19 mouse cellular contexts compared by ENCODE assay signal in genomic region chr13:3805638-3806037, GRCm38 (mm10). TPM values are rescaled to one million over a fixed set of nuclear protein-coding genes. Genes with fewer than 3 reads are reported as not detected.
A peak's percentile ranks its signal among the peaks of the same experiment; 100 is the strongest.
DNase-seq lines count a peak whose midpoint lies in the region; ATAC-seq lines count a peak whose summit lies in the region.
"Had no signal": no experiment of that assay in that cellular context is flagged by ENCODE, and none has a peak within 500 bp of the region (broad histone marks: within the 10 kb centered on the region; RNA-seq: fewer than 3 reads in every experiment).

No protein-coding gene starts in this region.

- no peaks in the 10 kb centered on the region for H3K36me3 ChIP-seq in heart, embryonic 13.5 days
- H3K36me3 ChIP-seq in stomach, embryonic 14.5 days (ENCODE audit: control insufficient read depth, insufficient read depth, low read length): no peaks in the 10 kb centered on the region
- H3K36me3 ChIP-seq: embryonic facial prominence, embryonic 13.5 days; hindbrain, embryonic 10.5 days; liver, embryonic 12.5 days; midbrain, embryonic 10.5 days; stomach, embryonic 15.5 days had no signal

- no peak overlapping the region for H3K4me2 ChIP-seq in heart, embryonic 13.5 days
- H3K4me2 ChIP-seq in stomach, embryonic 14.5 days (replicated peaks; ENCODE audit: low read depth, low read length): no peak overlapping the region
- H3K4me2 ChIP-seq: embryonic facial prominence, embryonic 13.5 days; liver, embryonic 12.5 days; stomach, embryonic 15.5 days had no signal

- no peak overlapping the region for H3K9ac ChIP-seq in heart, embryonic 13.5 days
- H3K9ac ChIP-seq in stomach, embryonic 14.5 days (replicated peaks; ENCODE audit: low read depth, low read length): no peak overlapping the region
- H3K9ac ChIP-seq: embryonic facial prominence, embryonic 13.5 days; liver, embryonic 12.5 days; stomach, embryonic 15.5 days had no signal

- no peak for DNase-seq in heart, adult 9 months (ENCODE audit: low spot score in 2 of 2)
- peak; percentile 12 to 43 for DNase-seq in lung, adult 18-20 months
- DNase-seq in lung, postnatal 14 days: no peak
- peak; percentile 21 for DNase-seq in lung, postnatal 10 days
- DNase-seq in gastrocnemius, adult 18-20 months (ENCODE audit: low spot score): no peak
- DNase-seq in adrenal gland, adult (ENCODE audit: inconsistent age in 2 of 2, low spot score in 1 of 2): no peak
- DNase-seq: cerebellum, postnatal 36 days; gastrocnemius, postnatal 36 days; layer of hippocampus, postnatal 36 days; retina, postnatal 1 day had no signal

- no peaks in the 10 kb centered on the region for H3K27me3 ChIP-seq in heart, embryonic 13.5 days (replicated peaks)
- H3K27me3 ChIP-seq in stomach, embryonic 14.5 days (ENCODE audit: control insufficient read depth, insufficient read depth, low read length): no peaks in the 10 kb centered on the region
- H3K27me3 ChIP-seq: embryonic facial prominence, embryonic 13.5 days; liver, embryonic 12.5 days; stomach, embryonic 15.5 days had no signal

- H3K4me1 ChIP-seq in heart, embryonic 13.5 days: peaks cover 16% of the 10 kb centered on the region
- 0 out of 2 replicates have a peak, but pooled peaks cover 8% of the 10 kb centered on the region for H3K4me1 ChIP-seq in stomach, embryonic 14.5 days (ENCODE audit: control insufficient read depth, insufficient read depth, low read length)
- H3K4me1 ChIP-seq: hindbrain, embryonic 10.5 days; midbrain, embryonic 10.5 days; stomach, embryonic 15.5 days had no signal

- 57% methylated on average over 5 of the region's 5 CpGs for WGBS in heart, embryonic 13.5 days
- WGBS in stomach, embryonic 14.5 days: 74% methylated on average over 5 of the region's 5 CpGs

- peak overlapping the region; percentile 50; the same call in 1 of the 2 replicates for H3K27ac ChIP-seq in heart, embryonic 13.5 days (replicated peaks)
- H3K27ac ChIP-seq in stomach, embryonic 14.5 days (ENCODE audit: low read length): 0 out of 2 replicates have a peak overlapping the region, but pooled peaks have one; percentile 24
- H3K27ac ChIP-seq: embryonic facial prominence, embryonic 13.5 days; hindbrain, embryonic 10.5 days; liver, embryonic 12.5 days; midbrain, embryonic 10.5 days; stomach, embryonic 15.5 days had no signal

- no peak for ATAC-seq in heart, embryonic 13.5 days (ENCODE audit: extremely low read depth, insufficient number of reproducible peaks, low FRiP score, low TSS enrichment)
- ATAC-seq in stomach, embryonic 14.5 days (ENCODE audit: insufficient number of reproducible peaks, insufficient read depth, low FRiP score, low read depth): no peak
- ATAC-seq: liver, embryonic 12.5 days had no signal

- H3K9me3 ChIP-seq in heart, embryonic 13.5 days: no peaks in the 10 kb centered on the region
- no peaks in the 10 kb centered on the region for H3K9me3 ChIP-seq in stomach, embryonic 14.5 days (ENCODE audit: control insufficient read depth, low read depth, low read length)
- H3K9me3 ChIP-seq: embryonic facial prominence, embryonic 13.5 days; liver, embryonic 12.5 days; midbrain, embryonic 10.5 days; stomach, embryonic 15.5 days had no signal

- H3K4me3 ChIP-seq in heart, embryonic 13.5 days: no peak overlapping the region
- H3K4me3 ChIP-seq in stomach, embryonic 14.5 days (ENCODE audit: low read depth, low read length): no peak overlapping the region
- H3K4me3 ChIP-seq: embryonic facial prominence, embryonic 13.5 days; hindbrain, embryonic 10.5 days; liver, embryonic 12.5 days; midbrain, embryonic 10.5 days; stomach, embryonic 15.5 days had no signal

RNA-seq across cellular contexts. Expression of gene Calml3, which starts 1.5 kb away (rescaled TPM):
- polyA plus RNA-seq in heart, embryonic 13.5 days (2015; fragmentation: Nextera tagmentation; extraction: Ambion mirVana): not detected in 2 replicates
- polyA plus RNA-seq in stomach, embryonic 14.5 days (2014; fragmentation: Nextera tagmentation; extraction: Ambion mirVana): 2.0 and 5.0 TPM in 2 replicates
- not detected for total RNA-seq in gastrocnemius, adult 18-20 months (2021)
- total RNA-seq: gastrocnemius, postnatal 36 days; layer of hippocampus, postnatal 36 days; left cerebral cortex, postnatal 36 days had no signal
- polyA plus RNA-seq: liver, embryonic 12.5 days; midbrain, embryonic 10.5 days had no signal

RNA-seq across cellular contexts. Expression of gene Calm4, which starts 31.9 kb away (rescaled TPM):
- polyA plus RNA-seq in heart, embryonic 13.5 days (2015; fragmentation: Nextera tagmentation; extraction: Ambion mirVana): not detected in 2 replicates
- polyA plus RNA-seq in stomach, embryonic 14.5 days (2014; fragmentation: Nextera tagmentation; extraction: Ambion mirVana): not detected in 2 replicates
- 1 to 10 TPM in 1 of 2 experiments, not detected in 1; 1.9 TPM for total RNA-seq in gastrocnemius, adult 18-20 months (2021)
- total RNA-seq: gastrocnemius, postnatal 36 days; layer of hippocampus, postnatal 36 days; left cerebral cortex, postnatal 36 days; neutrophil, adult 5-6 weeks had no signal
- polyA plus RNA-seq: hindbrain, embryonic 10.5 days; liver, embryonic 12.5 days; midbrain, embryonic 10.5 days had no signal

RNA-seq across cellular contexts. Expression of gene Calm5, which starts 48.3 kb away (rescaled TPM):
- not detected in 2 replicates for polyA plus RNA-seq in heart, embryonic 13.5 days (2015; fragmentation: Nextera tagmentation; extraction: Ambion mirVana)
- 0.71 TPM in 1 of 2 replicates, not detected in the other for polyA plus RNA-seq in stomach, embryonic 14.5 days (2014; fragmentation: Nextera tagmentation; extraction: Ambion mirVana)
- total RNA-seq in gastrocnemius, adult 18-20 months (2021): under 1 TPM in 1 of 2 experiments, not detected in 1; 0.43 TPM
- total RNA-seq: gastrocnemius, postnatal 36 days; layer of hippocampus, postnatal 36 days; left cerebral cortex, postnatal 36 days; neutrophil, adult 5-6 weeks had no signal
- polyA plus RNA-seq: embryonic facial prominence, embryonic 13.5 days; hindbrain, embryonic 10.5 days; liver, embryonic 12.5 days; midbrain, embryonic 10.5 days; stomach, embryonic 15.5 days had no signal

Comparison
In these comparisons a context has a peak if more than half of its experiments do, and no peak if none do; other contexts are left out.
1. DNase-seq: peak in lung, adult 18-20 months (2 of 2) and lung, postnatal 10 days (single experiment); none in heart, adult 9 months (0 of 2), lung, postnatal 14 days (single experiment), gastrocnemius, adult 18-20 months (single experiment) and adrenal gland, adult (0 of 2).